Mouse (Mus musculus) heart, adult 2 months (tissue): ENCODE data around the gene Camkk2.

Source experiments
- CTCF ChIP-seq: fragments of 200-600 bp; IDR thresholded peaks from 2 replicates; pipeline ENCODE4 v1.8.1; 2022; ENCODE audit warnings: antibody characterized with exemption, mild to moderate bottlenecking, moderate library complexity
- POLR2A ChIP-seq: fragments of 200-500 bp; IDR thresholded peaks from 2 replicates; pipeline ENCODE4 v1.6.1; 2011; ENCODE audit warnings: mild to moderate bottlenecking, low read depth, low read length, control low read depth; ENCODE audit not compliant: insufficient read depth

- TF ChIP-seq POLR2A, result no peak
- TF ChIP-seq CTCF, result no peak
Observed at GRCm38 (mm10) chr5:122718400-122718799, 60.8 kb downstream of the Camkk2 start.
